Mouse (Mus musculus): ENCODE data around the gene Fam72a. TPM values are rescaled to one million over a fixed set of nuclear protein-coding genes. Genes with fewer than 3 reads are reported as not detected.

The Fam72a gene
- polyA plus RNA-seq, 1 experiment from 2014 or later, result 1.1 TPM

- ATAC-seq, result no peak
- no peak overlapping the region for H3K9ac ChIP-seq (replicated peaks; ENCODE audit: low read depth)
- no peak overlapping the region for H3K27ac ChIP-seq (ENCODE audit: low read length)
- TF ChIP-seq CTCF (IDR thresholded peaks at IDR 0.05) (no peak), EP300 (IDR thresholded peaks at IDR 0.05) (no peak)
- H3K4me3 ChIP-seq (ENCODE audit: low read depth, low read length), result no peak overlapping the region
- no peaks in the 10 kb centered on the region for H3K36me3 ChIP-seq (ENCODE audit: insufficient read depth, low read length)
- no peak for DNase-seq (ENCODE audit: low spot score)
- H3K27me3 ChIP-seq (replicated peaks; ENCODE audit: insufficient read depth, low read length), result no peaks in the 10 kb centered on the region
- WGBS, result 88% methylated on average over 4 of the region's 4 CpGs
- no peaks in the 10 kb centered on the region for H3K4me1 ChIP-seq (ENCODE audit: insufficient read depth, low read depth, low read length)
- H3K9me3 ChIP-seq (ENCODE audit: low read length), result no peaks in the 10 kb centered on the region
- no peak overlapping the region for H3K4me2 ChIP-seq (replicated peaks; ENCODE audit: low read depth, low read length)
Observed at GRCm38 (mm10) chr1:131570391-131570790, 42.7 kb downstream of the Fam72a start.

GRCm38 (mm10) chr1:131573721-131574120 is 46.0 kb downstream of the Fam72a start:
- no peak for TF ChIP-seq EP300 (IDR thresholded peaks at IDR 0.05)
- TF ChIP-seq CTCF (IDR thresholded peaks at IDR 0.05), result no peak
- no peaks in the 10 kb centered on the region for H3K9me3 ChIP-seq (ENCODE audit: low read length)
- no peaks in the 10 kb centered on the region for H3K4me1 ChIP-seq (ENCODE audit: insufficient read depth, low read depth, low read length)
- H3K27me3 ChIP-seq (replicated peaks; ENCODE audit: insufficient read depth, low read length), result no peaks in the 10 kb centered on the region
- peak; percentile 93 for DNase-seq (ENCODE audit: low spot score)
- no peak overlapping the region for H3K27ac ChIP-seq (ENCODE audit: low read length)
- 92% methylated on average over 14 of the region's 14 CpGs for WGBS
- no peak overlapping the region for H3K9ac ChIP-seq (replicated peaks; ENCODE audit: low read depth)
- no peak overlapping the region for H3K4me2 ChIP-seq (replicated peaks; ENCODE audit: low read depth, low read length)
- ATAC-seq, result peak; percentile 59; the same call in 1 of the 2 replicates
- H3K36me3 ChIP-seq (ENCODE audit: insufficient read depth, low read length), result no peaks in the 10 kb centered on the region
- no peak overlapping the region for H3K4me3 ChIP-seq (ENCODE audit: low read depth, low read length)

- Histone ChIP-seq H3K9me3 (ENCODE audit: low read length) (no peaks in the 10 kb centered on the region), H3K4me2 (replicated peaks; ENCODE audit: low read depth, low read length) (no peak overlapping the region), H3K36me3 (ENCODE audit: insufficient read depth, low read length) (no peaks in the 10 kb centered on the region), H3K4me3 (ENCODE audit: low read depth, low read length) (no peak overlapping the region), H3K9ac (replicated peaks; ENCODE audit: low read depth) (no peak overlapping the region), H3K27ac (ENCODE audit: low read length) (no peak overlapping the region), H3K27me3 (replicated peaks; ENCODE audit: insufficient read depth, low read length) (no peaks in the 10 kb centered on the region), H3K4me1 (ENCODE audit: insufficient read depth, low read depth, low read length) (no peaks in the 10 kb centered on the region)
- WGBS, result 82% methylated on average over 17 of the region's 17 CpGs
- TF ChIP-seq EP300 (IDR thresholded peaks at IDR 0.05) (no peak), CTCF (IDR thresholded peaks at IDR 0.05) (no peak)
- ATAC-seq, result no peak
- DNase-seq (ENCODE audit: low spot score), result no peak
Observed at GRCm38 (mm10) chr1:131578943-131579680, 51.4 kb downstream of the Fam72a start.

GRCm38 (mm10) chr1:131580389-131580788 is 52.7 kb downstream of the Fam72a start:
- no peaks in the 10 kb centered on the region for H3K9me3 ChIP-seq (ENCODE audit: low read length)
- H3K36me3 ChIP-seq (ENCODE audit: insufficient read depth, low read length), result no peaks in the 10 kb centered on the region
- H3K9ac ChIP-seq (replicated peaks; ENCODE audit: low read depth), result no peak overlapping the region
- H3K4me2 ChIP-seq (replicated peaks; ENCODE audit: low read depth, low read length), result no peak overlapping the region
- ATAC-seq, result no peak
- no peaks in the 10 kb centered on the region for H3K4me1 ChIP-seq (ENCODE audit: insufficient read depth, low read depth, low read length)
- DNase-seq (ENCODE audit: low spot score), result no peak
- no peak overlapping the region for H3K4me3 ChIP-seq (ENCODE audit: low read depth, low read length)
- TF ChIP-seq EP300 (IDR thresholded peaks at IDR 0.05) (no peak), CTCF (IDR thresholded peaks at IDR 0.05) (no peak)
- H3K27ac ChIP-seq (ENCODE audit: low read length), result no peak overlapping the region
- no peaks in the 10 kb centered on the region for H3K27me3 ChIP-seq (replicated peaks; ENCODE audit: insufficient read depth, low read length)
- WGBS, result 41% methylated on average over 4 of the region's 4 CpGs

GRCm38 (mm10) chr1:131583598-131583997 is 55.9 kb downstream of the Fam72a start:
- WGBS, result 79% methylated on average over 3 of the region's 3 CpGs
- no peaks in the 10 kb centered on the region for H3K36me3 ChIP-seq (ENCODE audit: insufficient read depth, low read length)
- no peak overlapping the region for H3K4me2 ChIP-seq (replicated peaks; ENCODE audit: low read depth, low read length)
- no peak overlapping the region for H3K27ac ChIP-seq (ENCODE audit: low read length)
- H3K9me3 ChIP-seq (ENCODE audit: low read length), result no peaks in the 10 kb centered on the region
- H3K9ac ChIP-seq (replicated peaks; ENCODE audit: low read depth), result no peak overlapping the region
- no peak for TF ChIP-seq CTCF (IDR thresholded peaks at IDR 0.05)
- no peak for TF ChIP-seq EP300 (IDR thresholded peaks at IDR 0.05)
- DNase-seq (ENCODE audit: low spot score) (no peak), ATAC-seq (no peak)
- no peak overlapping the region for H3K4me3 ChIP-seq (ENCODE audit: low read depth, low read length)
- H3K4me1 ChIP-seq (ENCODE audit: insufficient read depth, low read depth, low read length), result no peaks in the 10 kb centered on the region
- H3K27me3 ChIP-seq (replicated peaks; ENCODE audit: insufficient read depth, low read length), result no peaks in the 10 kb centered on the region

- H3K27ac ChIP-seq (ENCODE audit: low read length), result no peak overlapping the region
- no peaks in the 10 kb centered on the region for H3K4me1 ChIP-seq (ENCODE audit: insufficient read depth, low read depth, low read length)
- 49% methylated on average over 8 of the region's 8 CpGs for WGBS
- H3K4me2 ChIP-seq (replicated peaks; ENCODE audit: low read depth, low read length), result no peak overlapping the region
- H3K4me3 ChIP-seq (ENCODE audit: low read depth, low read length), result no peak overlapping the region
- H3K36me3 ChIP-seq (ENCODE audit: insufficient read depth, low read length), result no peaks in the 10 kb centered on the region
- no peaks in the 10 kb centered on the region for H3K9me3 ChIP-seq (ENCODE audit: low read length)
- H3K27me3 ChIP-seq (replicated peaks; ENCODE audit: insufficient read depth, low read length), result no peaks in the 10 kb centered on the region
- TF ChIP-seq EP300 (IDR thresholded peaks at IDR 0.05), result no peak
- TF ChIP-seq CTCF (IDR thresholded peaks at IDR 0.05), result no peak
- no peak for ATAC-seq
- H3K9ac ChIP-seq (replicated peaks; ENCODE audit: low read depth), result no peak overlapping the region
- DNase-seq (ENCODE audit: low spot score), result peak; percentile 14
Observed at GRCm38 (mm10) chr1:131586836-131587235, 59.1 kb downstream of the Fam72a start.

Small RNA genes lying within 50 kb of the gene (microRNA-seq; reads per million reads assigned to microRNA genes)
- gene Gm24273, result not detected

Other genes with a start within 250 kb of the Fam72a start
- gene Ikbke, start 248.3 kb upstream of the Fam72a start, polyA plus RNA-seq (2015; fragmentation: Nextera tagmentation; extraction: Ambion mirVana), result 2.9 and 4.1 TPM in 2 replicates
- 9.5 and 10.1 TPM in 2 replicates for gene Srgap2, start 551 bp upstream of the Fam72a start, polyA plus RNA-seq (2015; fragmentation: Nextera tagmentation; extraction: Ambion mirVana)
- not detected in 2 replicates for gene Avpr1b, start 71.3 kb downstream of the Fam72a start, polyA plus RNA-seq (2015; fragmentation: Nextera tagmentation; extraction: Ambion mirVana)
- 0.80 and 1.1 TPM in 2 replicates for gene Ctse, start 110.4 kb downstream of the Fam72a start, polyA plus RNA-seq (2015; fragmentation: Nextera tagmentation; extraction: Ambion mirVana)
- 3.8 and 4.0 TPM in 2 replicates for gene Rab7b, start 160.8 kb downstream of the Fam72a start, polyA plus RNA-seq (2015; fragmentation: Nextera tagmentation; extraction: Ambion mirVana)
- gene Slc26a9, start 216.1 kb downstream of the Fam72a start, polyA plus RNA-seq (2015; fragmentation: Nextera tagmentation; extraction: Ambion mirVana), result 10.9 and 12.3 TPM in 2 replicates

Data from lung, postnatal 0 days (tissue).